Mouse (Mus musculus): Measurements from ENCODE around the gene Ino80d. TPM values are rescaled to one million over a fixed set of nuclear protein-coding genes. Genes with fewer than 3 reads are reported as not detected.

Gene Ino80d
- polyA plus RNA-seq, 1 experiment from 2014 or later = 9.6 TPM

DNA sequence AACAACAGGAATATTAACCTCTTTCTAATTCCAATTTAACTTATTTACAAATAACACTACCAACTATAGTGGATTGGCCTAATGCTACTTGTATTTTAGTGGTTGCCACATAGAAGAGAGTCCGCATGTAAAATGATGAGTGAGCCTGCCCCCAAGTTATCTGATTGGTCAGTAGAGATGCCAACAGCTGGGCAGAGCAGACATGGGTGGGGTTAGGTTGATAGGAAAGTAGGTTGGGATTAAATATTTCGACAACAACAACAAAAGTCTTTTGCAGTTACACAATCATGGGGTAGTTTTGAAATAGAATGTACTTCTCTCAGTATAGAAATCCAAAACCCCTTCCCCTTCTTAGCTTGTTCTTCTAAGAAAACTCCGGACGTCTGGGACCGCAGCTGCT lies 24.7 kb downstream of the Ino80d start:
- WGBS = 97% methylated on average over 5 of the region's 5 CpGs
- no peak for DNase-seq (ENCODE audit: low spot score)
- Histone ChIP-seq H3K9me3 (no peaks in the 10 kb centered on the region), H3K36me3 (peaks cover 95% of the 10 kb centered on the region), H3K4me1 (replicated peaks) (no peaks in the 10 kb centered on the region), H3K4me3 (no peak overlapping the region), H3K27ac (no peak overlapping the region), H3K27me3 (ENCODE audit: insufficient read depth, poor library complexity, severe bottlenecking) (no peaks in the 10 kb centered on the region)

DNA sequence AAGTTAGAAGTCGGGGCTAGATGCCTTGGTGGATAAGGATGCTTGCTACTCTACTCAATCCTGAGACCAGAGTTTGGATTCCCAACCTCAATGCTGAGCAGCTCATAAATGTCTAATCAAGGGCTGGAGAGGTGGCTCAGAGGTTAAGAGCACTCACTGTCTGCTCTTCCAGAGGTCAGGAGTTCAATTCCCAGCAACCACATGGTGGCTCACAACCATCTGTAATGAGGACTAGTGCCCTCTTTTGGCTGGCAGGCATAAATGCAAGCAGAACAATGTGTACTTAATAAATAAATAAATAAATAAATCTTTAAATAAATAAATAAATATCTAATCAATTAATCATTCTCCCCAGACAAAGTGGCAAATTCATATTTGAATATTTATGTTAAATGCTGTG lies 25.9 kb downstream of the Ino80d start:
- Histone ChIP-seq H3K9me3 (no peaks in the 10 kb centered on the region), H3K27me3 (ENCODE audit: insufficient read depth, poor library complexity, severe bottlenecking) (no peaks in the 10 kb centered on the region), H3K4me3 (no peak overlapping the region), H3K4me1 (replicated peaks) (no peaks in the 10 kb centered on the region), H3K36me3 (peaks cover 94% of the 10 kb centered on the region), H3K27ac (no peak overlapping the region)
- 92% methylated on average over 1 of the region's 1 CpGs for WGBS
- DNase-seq (ENCODE audit: low spot score) = no peak

GRCm38 (mm10) chr1:63080277-63080676 lies 34.2 kb downstream of the Ino80d start:
- no peak for DNase-seq (ENCODE audit: low spot score)
- no peaks in the 10 kb centered on the region for H3K9me3 ChIP-seq
- H3K4me3 ChIP-seq = no peak overlapping the region
- no peaks in the 10 kb centered on the region for H3K4me1 ChIP-seq (replicated peaks)
- 82% methylated on average over 5 of the region's 5 CpGs for WGBS
- no peaks in the 10 kb centered on the region for H3K27me3 ChIP-seq (ENCODE audit: insufficient read depth, poor library complexity, severe bottlenecking)
- H3K27ac ChIP-seq = no peak overlapping the region
- H3K36me3 ChIP-seq = peaks cover 86% of the 10 kb centered on the region

GRCm38 (mm10) chr1:63076383-63076782 lies 38.1 kb downstream of the Ino80d start:
- Histone ChIP-seq H3K27ac (no peak overlapping the region), H3K4me1 (replicated peaks) (no peaks in the 10 kb centered on the region), H3K36me3 (peaks cover 98% of the 10 kb centered on the region), H3K4me3 (no peak overlapping the region), H3K9me3 (no peaks in the 10 kb centered on the region), H3K27me3 (ENCODE audit: insufficient read depth, poor library complexity, severe bottlenecking) (no peaks in the 10 kb centered on the region)
- 95% methylated on average over 2 of the region's 2 CpGs for WGBS
- no peak for DNase-seq (ENCODE audit: low spot score)

DNA sequence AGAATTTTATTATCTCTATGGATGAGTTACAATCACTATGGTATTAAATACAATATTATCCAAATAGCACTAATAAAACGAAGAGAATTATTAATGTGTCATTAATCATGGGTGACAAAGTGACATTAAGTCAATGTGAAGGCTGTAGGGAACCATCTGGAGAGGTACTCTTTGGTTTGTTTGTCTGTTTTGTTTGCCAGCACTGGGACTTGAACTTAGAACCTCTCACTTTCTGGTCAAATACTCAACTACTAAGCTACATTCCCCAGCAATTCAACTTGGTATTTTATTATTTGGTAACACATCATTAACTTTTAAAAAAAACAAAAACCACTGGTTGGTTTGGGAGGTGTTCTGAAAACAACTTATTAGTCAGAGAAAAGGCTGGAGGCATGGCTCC lies 43.1 kb downstream of the Ino80d start:
- DNase-seq (ENCODE audit: low spot score) = no peak
- Histone ChIP-seq H3K4me1 (replicated peaks) (no peaks in the 10 kb centered on the region), H3K27ac (no peak overlapping the region), H3K9me3 (peaks cover 3% of the 10 kb centered on the region; the same call in 1 of the 2 replicates), H3K36me3 (peaks cover 99% of the 10 kb centered on the region), H3K4me3 (no peak overlapping the region), H3K27me3 (ENCODE audit: insufficient read depth, poor library complexity, severe bottlenecking) (no peaks in the 10 kb centered on the region)
- WGBS = 88% methylated on average over 1 of the region's 1 CpGs

- WGBS = 94% methylated on average over 12 of the region's 12 CpGs
- Histone ChIP-seq H3K27ac (no peak overlapping the region), H3K4me3 (no peak overlapping the region), H3K9me3 (no peaks in the 10 kb centered on the region), H3K36me3 (peaks cover 85% of the 10 kb centered on the region), H3K27me3 (ENCODE audit: insufficient read depth, poor library complexity, severe bottlenecking) (no peaks in the 10 kb centered on the region), H3K4me1 (replicated peaks) (no peaks in the 10 kb centered on the region)
- no peak for DNase-seq (ENCODE audit: low spot score)
These were observed 56.1 kb downstream of the Ino80d start for GRCm38 (mm10) chr1:63058361-63058760.

GRCm38 (mm10) chr1:63057849-63058248 lies 56.6 kb downstream of the Ino80d start:
- WGBS = 92% methylated on average over 11 of the region's 11 CpGs
- Histone ChIP-seq H3K9me3 (no peaks in the 10 kb centered on the region), H3K27me3 (ENCODE audit: insufficient read depth, poor library complexity, severe bottlenecking) (no peaks in the 10 kb centered on the region), H3K4me3 (no peak overlapping the region), H3K27ac (no peak overlapping the region), H3K36me3 (peaks cover 80% of the 10 kb centered on the region), H3K4me1 (replicated peaks) (peaks cover under 1% of the 10 kb centered on the region; the same call in 1 of the 2 replicates)
- no peak for DNase-seq (ENCODE audit: low spot score)

DNA sequence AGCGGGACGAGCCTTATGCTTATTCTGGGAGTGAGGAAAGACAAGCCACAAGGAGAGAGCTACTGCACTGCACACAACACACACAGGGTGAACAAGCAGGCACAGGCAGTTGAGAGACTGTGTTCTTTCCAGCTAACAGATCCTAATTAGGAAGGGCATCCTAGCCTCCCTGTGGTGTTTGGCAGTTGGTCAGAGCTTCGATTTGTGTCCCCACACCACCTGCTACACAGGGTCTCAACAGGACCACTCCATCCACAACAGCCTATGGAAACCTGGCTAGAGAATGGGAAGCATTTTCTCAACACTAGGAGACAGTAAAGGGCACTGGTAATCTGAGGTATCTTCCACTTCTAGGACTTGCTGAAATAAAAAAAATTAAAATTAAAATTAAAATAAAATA lies 57.1 kb downstream of the Ino80d start:
- Histone ChIP-seq H3K4me3 (no peak overlapping the region), H3K9me3 (no peaks in the 10 kb centered on the region), H3K27me3 (ENCODE audit: insufficient read depth, poor library complexity, severe bottlenecking) (no peaks in the 10 kb centered on the region), H3K36me3 (peaks cover 81% of the 10 kb centered on the region), H3K27ac (no peak overlapping the region), H3K4me1 (replicated peaks) (peaks cover 4% of the 10 kb centered on the region; the same call in 1 of the 2 replicates)
- WGBS = 90% methylated on average over 3 of the region's 3 CpGs
- no peak for DNase-seq (ENCODE audit: low spot score)

GRCm38 (mm10) chr1:63055386-63055785 lies 59.1 kb downstream of the Ino80d start:
- DNase-seq (ENCODE audit: low spot score) = no peak
- Histone ChIP-seq H3K36me3 (peaks cover 66% of the 10 kb centered on the region), H3K4me1 (replicated peaks) (peaks cover 4% of the 10 kb centered on the region; the same call in 1 of the 2 replicates), H3K27ac (no peak overlapping the region), H3K4me3 (no peak overlapping the region), H3K27me3 (ENCODE audit: insufficient read depth, poor library complexity, severe bottlenecking) (no peaks in the 10 kb centered on the region), H3K9me3 (no peaks in the 10 kb centered on the region)
- 89% methylated on average over 3 of the region's 3 CpGs for WGBS

DNA sequence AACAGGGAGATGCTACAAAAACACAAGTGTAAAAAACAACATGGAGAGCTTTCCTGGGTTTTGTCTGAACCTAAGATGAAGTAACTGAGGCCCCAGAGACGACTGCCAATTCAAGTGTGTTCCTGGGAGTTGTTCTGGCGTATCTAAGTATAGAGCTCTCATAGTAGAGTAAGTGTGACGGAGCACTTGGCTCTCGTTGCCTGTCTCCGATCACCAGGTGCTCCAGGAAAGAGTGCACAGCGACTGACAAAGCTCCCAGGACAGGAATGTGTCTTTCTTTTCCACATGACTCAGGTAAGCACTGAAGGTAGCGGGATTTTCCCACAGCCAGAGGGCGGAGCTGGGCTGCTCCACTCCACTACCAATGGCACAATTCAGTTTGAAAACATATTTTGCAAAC lies 63.6 kb downstream of the Ino80d start:
- Histone ChIP-seq H3K36me3 (peaks cover 39% of the 10 kb centered on the region), H3K9me3 (no peaks in the 10 kb centered on the region), H3K27me3 (ENCODE audit: insufficient read depth, poor library complexity, severe bottlenecking) (no peaks in the 10 kb centered on the region), H3K4me3 (no peak overlapping the region), H3K4me1 (replicated peaks) (peaks cover 4% of the 10 kb centered on the region; the same call in 1 of the 2 replicates), H3K27ac (no peak overlapping the region)
- no peak for DNase-seq (ENCODE audit: low spot score)
- WGBS = 86% methylated on average over 8 of the region's 8 CpGs

DNA sequence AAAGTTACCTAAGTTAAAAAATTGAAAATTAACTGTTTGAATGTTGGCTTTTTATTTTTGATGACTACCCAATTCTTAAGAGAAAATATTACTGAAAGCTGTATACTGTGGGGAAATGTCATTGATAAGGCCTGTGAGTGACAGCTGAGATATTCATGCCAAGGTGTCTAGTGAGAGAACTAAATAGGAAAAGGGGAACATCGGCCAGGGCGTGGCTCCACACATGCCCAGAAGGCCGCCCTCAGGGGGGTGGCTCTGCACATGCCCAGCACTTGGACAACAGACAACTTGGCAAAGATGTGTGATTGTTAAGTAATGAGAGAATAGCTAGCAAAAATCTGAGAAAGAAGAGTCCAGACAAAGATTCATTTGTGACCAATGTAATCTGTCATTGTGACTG lies 64.5 kb downstream of the Ino80d start:
- H3K27ac ChIP-seq = no peak overlapping the region
- DNase-seq (ENCODE audit: low spot score) = no peak
- WGBS = 92% methylated on average over 3 of the region's 3 CpGs
- no peaks in the 10 kb centered on the region for H3K9me3 ChIP-seq
- H3K4me3 ChIP-seq = no peak overlapping the region
- H3K36me3 ChIP-seq = peaks cover 31% of the 10 kb centered on the region
- peaks cover 4% of the 10 kb centered on the region; the same call in 1 of the 2 replicates for H3K4me1 ChIP-seq (replicated peaks)
- H3K27me3 ChIP-seq (ENCODE audit: insufficient read depth, poor library complexity, severe bottlenecking) = no peaks in the 10 kb centered on the region

- peaks cover 4% of the 10 kb centered on the region; the same call in 1 of the 2 replicates for H3K4me1 ChIP-seq (replicated peaks)
- no peaks in the 10 kb centered on the region for H3K27me3 ChIP-seq (ENCODE audit: insufficient read depth, poor library complexity, severe bottlenecking)
- DNase-seq (ENCODE audit: low spot score) = no peak
- WGBS = 91% methylated on average over 6 of the region's 6 CpGs
- no peak overlapping the region for H3K27ac ChIP-seq
- no peaks in the 10 kb centered on the region for H3K9me3 ChIP-seq
- H3K4me3 ChIP-seq = no peak overlapping the region
- H3K36me3 ChIP-seq = peaks cover 25% of the 10 kb centered on the region
These were observed 66.5 kb downstream of the Ino80d start for GRCm38 (mm10) chr1:63047983-63048382.

DNA sequence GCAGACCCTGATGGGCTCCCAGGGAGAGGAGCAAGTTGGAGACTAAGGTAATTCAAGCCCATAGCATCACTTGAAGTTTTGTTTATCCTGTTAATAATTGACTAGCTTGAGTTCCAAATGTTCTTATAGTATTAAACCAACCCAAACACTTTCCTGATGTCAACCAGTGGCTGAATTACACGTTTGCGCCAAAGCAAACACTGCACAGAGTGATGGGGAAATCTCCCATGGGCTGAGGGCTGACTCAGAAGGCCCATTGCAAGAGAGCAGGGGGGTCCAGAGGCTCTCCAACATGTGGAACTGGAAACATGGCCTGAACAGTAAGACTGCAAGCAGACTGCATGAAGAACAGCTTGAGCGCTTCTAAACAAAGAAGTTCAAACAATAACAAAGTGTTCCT lies 81.5 kb downstream of the Ino80d start:
- WGBS = 88% methylated on average over 3 of the region's 3 CpGs
- Histone ChIP-seq H3K27me3 (ENCODE audit: insufficient read depth, poor library complexity, severe bottlenecking) (no peaks in the 10 kb centered on the region), H3K27ac (no peak overlapping the region), H3K4me1 (replicated peaks) (no peaks in the 10 kb centered on the region), H3K36me3 (no peaks in the 10 kb centered on the region), H3K9me3 (no peaks in the 10 kb centered on the region), H3K4me3 (no peak overlapping the region)
- no peak for DNase-seq (ENCODE audit: low spot score)

GRCm38 (mm10) chr1:63019916-63020315 lies 94.6 kb downstream of the Ino80d start:
- Histone ChIP-seq H3K4me3 (no peak overlapping the region), H3K36me3 (no peaks in the 10 kb centered on the region), H3K4me1 (replicated peaks) (no peaks in the 10 kb centered on the region), H3K27ac (no peak overlapping the region), H3K9me3 (no peaks in the 10 kb centered on the region), H3K27me3 (ENCODE audit: insufficient read depth, poor library complexity, severe bottlenecking) (no peaks in the 10 kb centered on the region)
- WGBS = 74% methylated on average over 2 of the region's 2 CpGs
- no peak for DNase-seq (ENCODE audit: low spot score)

Measured in hindbrain, embryonic 10.5 days (tissue).